Mouse (Mus musculus) limb, embryonic 13.5 days (tissue): ENCODE data around the gene Ilkap. TPM values are rescaled to one million over a fixed set of nuclear protein-coding genes. Genes with fewer than 3 reads are reported as not detected.

Source experiments
- ATAC-seq: fragments of 200-750 bp; cut with Nextera tagmentation; 2 replicates; pipeline ENCODE4 v1.8.0; 2017; ENCODE audit warnings: low read depth, moderate number of reproducible peaks, moderate TSS enrichment; ENCODE audit not compliant: low FRiP score
- H3K27ac ChIP-seq: fragments of 300-500 bp; sonication (generic); 2 replicates; pipeline ENCODE4 v1.5.1; 2015; ENCODE audit warnings: inconsistent platforms, mild to moderate bottlenecking, moderate library complexity
- H3K27me3 ChIP-seq: fragments of 300-500 bp; sonication (generic); 2 replicates; pipeline ENCODE4 v1.6.1; 2015; ENCODE audit warnings: mild to moderate bottlenecking, inconsistent platforms
- H3K36me3 ChIP-seq: fragments of 300-500 bp; sonication (generic); 2 replicates; pipeline ENCODE4 v1.6.1; 2015; ENCODE audit warnings: inconsistent platforms, mild to moderate bottlenecking, moderate library complexity
- H3K4me1 ChIP-seq: fragments of 300-500 bp; sonication (generic); 2 replicates; pipeline ENCODE4 v1.6.1; 2015; ENCODE audit warnings: inconsistent platforms
- H3K4me2 ChIP-seq: fragments of 300-500 bp; sonication (generic); replicated peaks from 2 replicates; pipeline ENCODE4 v1.6.1; 2015; ENCODE audit warnings: inconsistent platforms, mild to moderate bottlenecking, moderate library complexity
- H3K4me3 ChIP-seq: fragments of 300-500 bp; sonication (generic); 2 replicates; pipeline ENCODE4 v1.5.1; 2015; ENCODE audit warnings: moderate library complexity, mild to moderate bottlenecking, inconsistent platforms
- H3K9ac ChIP-seq: fragments of 300-500 bp; sonication (generic); 2 replicates; pipeline ENCODE4 v1.6.1; 2015; ENCODE audit warnings: mild to moderate bottlenecking, inconsistent platforms
- H3K9me3 ChIP-seq: fragments of 300-500 bp; sonication (generic); 2 replicates; pipeline ENCODE4 v1.6.1; 2016; ENCODE audit warnings: inconsistent platforms
- WGBS: fragments of 180-500 bp; shearing (Covaris S2); methylation state at CpG from one replicate; pipeline ENCODE4 v1.1.7; 2015; 5-methylcytosine and 5-hydroxymethylcytosine counted together
- polyA plus RNA-seq: library from polyadenylated mRNA; unstranded; fragments of >200 nt; fragmentation: Nextera tagmentation; extraction: Ambion mirVana; gene quantifications from 2 replicates; pipeline ENCODE4 v1.2.1, GENCODE M21; 2015

Ilkap gene
- polyA plus RNA-seq, 1 experiment from 2014 or later, result 163 TPM

GRCm38 (mm10) chr1:91434905-91435304 lies 36.3 kb upstream of the Ilkap start:
- Histone ChIP-seq H3K36me3 (peaks cover 19% of the 10 kb centered on the region), H3K4me1 (peaks cover 26% of the 10 kb centered on the region), H3K9me3 (no peaks in the 10 kb centered on the region), H3K27ac (no peak overlapping the region), H3K27me3 (no peaks in the 10 kb centered on the region), H3K4me2 (no peak overlapping the region), H3K4me3 (no peak overlapping the region), H3K9ac (no peak overlapping the region)
- WGBS, result 94% methylated on average over 8 of the region's 8 CpGs
- no peak for ATAC-seq

- 78% methylated on average over 7 of the region's 7 CpGs for WGBS
- no peak for ATAC-seq
Observed at GRCm38 (mm10) chr1:91430761-91431160, 32.1 kb upstream of the Ilkap start.

GRCm38 (mm10) chr1:91429212-91429611 lies 30.6 kb upstream of the Ilkap start:
- no peaks in the 10 kb centered on the region for H3K9me3 ChIP-seq
- H3K27me3 ChIP-seq, result no peaks in the 10 kb centered on the region
- no peak overlapping the region for H3K9ac ChIP-seq
- H3K4me2 ChIP-seq, result no peak overlapping the region
- peaks cover 6% of the 10 kb centered on the region for H3K4me1 ChIP-seq
- H3K27ac ChIP-seq, result no peak overlapping the region
- no peak for ATAC-seq
- H3K4me3 ChIP-seq, result no peak overlapping the region
- WGBS, result 89% methylated on average over 10 of the region's 10 CpGs
- H3K36me3 ChIP-seq, result peaks cover 23% of the 10 kb centered on the region

More at GRCm38 (mm10) chr1:91430761-91431160, 32.1 kb upstream of the Ilkap start:
- Histone ChIP-seq H3K9me3 (no peaks in the 10 kb centered on the region), H3K36me3 (peaks cover 23% of the 10 kb centered on the region), H3K4me2 (no peak overlapping the region), H3K4me1 (peaks cover 6% of the 10 kb centered on the region), H3K4me3 (no peak overlapping the region), H3K27me3 (no peaks in the 10 kb centered on the region), H3K9ac (no peak overlapping the region), H3K27ac (no peak overlapping the region)

- Histone ChIP-seq H3K4me2 (no peak overlapping the region), H3K9ac (no peak overlapping the region), H3K9me3 (no peaks in the 10 kb centered on the region), H3K4me1 (peaks cover 12% of the 10 kb centered on the region), H3K36me3 (peaks cover 19% of the 10 kb centered on the region), H3K27ac (no peak overlapping the region), H3K27me3 (no peaks in the 10 kb centered on the region), H3K4me3 (no peak overlapping the region)
- 40% methylated on average over 4 of the region's 4 CpGs for WGBS
- peak; percentile 65; the same call in 1 of the 2 replicates for ATAC-seq
Observed at GRCm38 (mm10) chr1:91428614-91429013, 30.0 kb upstream of the Ilkap start.

GRCm38 (mm10) chr1:91426397-91426796 lies 27.8 kb upstream of the Ilkap start:
- H3K4me2 ChIP-seq, result no peak overlapping the region
- H3K9ac ChIP-seq, result no peak overlapping the region
- WGBS, result 82% methylated on average over 9 of the region's 9 CpGs
- peaks cover 16% of the 10 kb centered on the region for H3K4me1 ChIP-seq
- no peak overlapping the region for H3K4me3 ChIP-seq
- no peak overlapping the region for H3K27ac ChIP-seq
- no peak for ATAC-seq
- no peaks in the 10 kb centered on the region for H3K9me3 ChIP-seq
- no peaks in the 10 kb centered on the region for H3K27me3 ChIP-seq
- peaks cover 15% of the 10 kb centered on the region for H3K36me3 ChIP-seq

DNA sequence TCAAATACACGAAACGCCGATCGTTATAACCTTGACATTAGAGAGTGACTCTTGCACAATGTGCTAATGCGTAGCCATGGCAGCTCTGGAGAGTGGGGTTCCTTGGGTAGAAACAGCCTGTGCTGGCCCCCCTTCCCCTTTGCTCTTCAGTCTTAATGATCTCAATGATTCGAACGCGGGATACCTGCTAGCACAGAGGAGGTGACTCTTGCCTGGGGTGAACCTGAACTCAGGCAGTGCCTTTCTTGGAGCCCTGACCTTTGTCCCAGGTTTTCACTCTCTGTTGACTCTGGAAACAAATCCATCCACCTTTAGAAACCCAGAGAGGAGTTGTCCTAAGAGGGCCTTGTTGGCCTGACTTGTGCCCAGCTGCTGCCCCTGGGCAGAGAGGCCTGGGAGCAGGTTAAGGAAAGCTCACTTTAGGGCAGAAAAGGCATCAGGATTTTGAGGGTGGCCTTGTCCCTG lies 22.0 kb upstream of the Ilkap start:
- Histone ChIP-seq H3K4me3 (no peak overlapping the region), H3K9me3 (no peaks in the 10 kb centered on the region), H3K27me3 (no peaks in the 10 kb centered on the region), H3K4me1 (peaks cover 19% of the 10 kb centered on the region), H3K4me2 (no peak overlapping the region), H3K9ac (no peak overlapping the region), H3K36me3 (0 out of 2 replicates have a peak, but pooled peaks cover 6% of the 10 kb centered on the region), H3K27ac (no peak overlapping the region)
- ATAC-seq, result no peak
- WGBS, result 88% methylated on average over 8 of the region's 8 CpGs

DNA sequence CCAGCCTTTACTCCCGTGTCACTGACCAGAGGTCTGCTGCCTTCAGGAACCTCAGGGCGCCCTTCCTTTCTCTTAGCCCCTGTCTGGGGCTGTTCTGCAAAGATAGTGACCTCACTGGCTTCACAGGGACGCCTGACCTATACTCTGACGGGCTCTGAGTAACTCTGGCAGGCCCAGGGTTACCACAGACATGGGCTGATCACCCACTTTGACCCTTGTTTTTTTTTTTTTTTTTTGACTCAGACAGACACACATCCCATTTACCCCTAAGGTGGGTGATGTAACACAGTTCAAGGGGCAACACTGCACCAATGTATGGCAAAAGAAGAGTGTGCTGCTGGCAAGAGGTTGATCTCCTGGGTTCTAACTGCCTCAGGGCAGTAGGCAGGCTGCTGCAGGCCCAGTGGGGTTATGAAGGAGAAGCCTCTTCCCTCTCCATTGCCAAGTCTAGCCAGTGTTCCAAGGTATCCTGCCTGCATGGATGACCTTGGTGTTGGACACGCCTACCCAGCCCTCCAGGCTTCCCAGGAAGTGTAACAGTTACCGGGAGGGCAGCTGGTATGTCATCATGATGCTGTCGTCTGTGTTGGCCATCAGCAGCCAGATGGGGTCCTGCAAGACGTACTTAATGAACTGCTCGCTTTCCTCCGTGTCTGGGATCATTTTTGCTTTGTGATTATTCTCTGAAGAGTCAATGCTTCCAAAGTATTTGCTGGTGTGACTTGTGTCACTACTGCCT lies 21.4 kb upstream of the Ilkap start:
- WGBS, result 68% methylated on average over 10 of the region's 10 CpGs
- Histone ChIP-seq H3K4me3 (no peak overlapping the region), H3K4me1 (peaks cover 24% of the 10 kb centered on the region), H3K27me3 (no peaks in the 10 kb centered on the region), H3K9ac (no peak overlapping the region), H3K27ac (no peak overlapping the region), H3K36me3 (0 out of 2 replicates have a peak, but pooled peaks cover 6% of the 10 kb centered on the region), H3K9me3 (no peaks in the 10 kb centered on the region), H3K4me2 (no peak overlapping the region)
- no peak for ATAC-seq

DNA sequence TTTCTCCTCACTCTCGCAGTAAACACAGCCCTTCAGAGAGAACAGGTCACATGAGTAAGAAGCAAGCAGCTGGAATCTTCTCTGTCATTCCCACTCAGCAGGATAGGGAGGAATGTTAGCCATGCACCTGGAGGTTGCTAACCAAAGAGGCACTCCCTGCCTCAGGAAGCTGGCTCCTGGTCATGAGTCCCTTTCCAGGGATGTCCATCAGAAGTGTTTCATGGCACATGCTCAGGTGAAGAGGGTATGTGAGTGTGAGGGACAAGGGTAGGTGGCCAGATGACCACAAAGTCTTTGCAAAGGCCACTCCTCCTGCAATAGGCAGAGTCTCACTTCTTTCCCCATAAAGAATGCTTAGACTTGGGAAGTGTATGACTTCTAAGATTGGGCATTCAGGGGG lies 19.4 kb upstream of the Ilkap start:
- Histone ChIP-seq H3K4me2 (no peak overlapping the region), H3K36me3 (0 out of 2 replicates have a peak, but pooled peaks cover 6% of the 10 kb centered on the region), H3K27me3 (no peaks in the 10 kb centered on the region), H3K9me3 (no peaks in the 10 kb centered on the region), H3K27ac (no peak overlapping the region), H3K9ac (no peak overlapping the region), H3K4me1 (peaks cover 25% of the 10 kb centered on the region), H3K4me3 (no peak overlapping the region)
- WGBS, result 46% methylated on average over 1 of the region's 1 CpGs
- ATAC-seq, result no peak

GRCm38 (mm10) chr1:91415311-91415710 lies 16.7 kb upstream of the Ilkap start:
- Histone ChIP-seq H3K9me3 (no peaks in the 10 kb centered on the region), H3K4me2 (peak overlapping the region; percentile 98; the same call in 1 of the 2 replicates), H3K27ac (peak overlapping the region; percentile 92; the same call in 1 of the 2 replicates), H3K4me3 (no peak overlapping the region), H3K27me3 (no peaks in the 10 kb centered on the region), H3K4me1 (peaks cover 40% of the 10 kb centered on the region), H3K36me3 (0 out of 2 replicates have a peak, but pooled peaks cover 6% of the 10 kb centered on the region), H3K9ac (0 out of 2 replicates have a peak overlapping the region, but pooled peaks have one; percentile 25)
- WGBS, result 63% methylated on average over 5 of the region's 5 CpGs
- no peak for ATAC-seq

- peak overlapping the region; percentile 98 for H3K4me2 ChIP-seq
- H3K9ac ChIP-seq, result 0 out of 2 replicates have a peak overlapping the region, but pooled peaks have one; percentile 25
- peak overlapping the region; percentile 92 for H3K27ac ChIP-seq
- H3K36me3 ChIP-seq, result 0 out of 2 replicates have a peak, but pooled peaks cover 6% of the 10 kb centered on the region
- H3K4me1 ChIP-seq, result peaks cover 38% of the 10 kb centered on the region
- 27% methylated on average over 4 of the region's 4 CpGs for WGBS
- no peaks in the 10 kb centered on the region for H3K9me3 ChIP-seq
- no peaks in the 10 kb centered on the region for H3K27me3 ChIP-seq
- no peak overlapping the region for H3K4me3 ChIP-seq
- ATAC-seq, result no peak
Observed at GRCm38 (mm10) chr1:91414903-91415302, 16.3 kb upstream of the Ilkap start.

DNA sequence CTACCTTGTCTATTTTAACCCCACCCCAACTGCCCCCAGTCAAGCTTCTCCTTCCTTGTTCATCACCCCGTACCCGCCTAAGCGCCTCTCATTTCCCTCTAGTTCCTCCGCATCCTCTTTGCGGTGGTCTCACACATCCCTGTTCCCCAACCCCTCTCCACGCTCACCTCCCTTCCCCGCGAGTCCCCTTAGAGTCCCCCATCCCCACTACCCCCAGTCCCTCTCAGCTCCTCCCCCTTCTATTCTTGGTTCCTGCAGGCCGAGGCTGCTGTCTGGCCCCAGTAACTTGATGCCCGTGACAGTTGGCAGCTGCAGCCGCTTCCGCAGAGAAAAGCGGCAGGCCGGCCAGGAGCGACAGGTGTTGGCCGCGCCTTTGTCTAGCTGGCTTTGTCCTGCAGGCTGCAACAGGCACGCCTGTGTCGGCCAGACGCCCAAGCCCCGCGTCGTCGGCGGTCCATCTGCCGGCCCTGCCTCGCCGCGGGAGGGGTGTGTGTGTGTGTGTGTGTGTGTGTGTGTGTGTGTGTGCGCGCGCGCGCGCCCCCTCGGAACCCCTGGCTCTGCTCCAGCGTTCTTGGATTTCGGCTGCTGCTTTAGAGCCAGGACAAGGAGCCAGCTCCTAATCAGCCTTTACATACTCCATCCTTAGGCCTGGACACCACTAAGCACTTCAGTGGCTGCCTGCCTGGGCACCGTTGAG lies 15.4 kb upstream of the Ilkap start, which contains the start of gene Hes6:
Hes6 (minus strand) TSS at position 141 of the 697 bp plus-strand sequence.
- H3K36me3 ChIP-seq, result 0 out of 2 replicates have a peak, but pooled peaks cover 4% of the 10 kb centered on the region
- H3K9ac ChIP-seq, result peak within 1 kb of the TSS; percentile 83
- peak within 1 kb of the TSS; percentile 80 for H3K4me3 ChIP-seq
- H3K4me1 ChIP-seq, result peaks cover 38% of the 10 kb centered on the region
- WGBS, result under 1% methylated on average over 29 of the region's 39 CpGs
- H3K27me3 ChIP-seq, result no peaks in the 10 kb centered on the region
- H3K27ac ChIP-seq, result peak within 1 kb of the TSS; percentile 92
- H3K9me3 ChIP-seq, result no peaks in the 10 kb centered on the region
- H3K4me2 ChIP-seq, result peak within 1 kb of the TSS; percentile 98
- ATAC-seq, result peak; percentile 60

- 0 out of 2 replicates have a peak, but pooled peaks cover 4% of the 10 kb centered on the region for H3K36me3 ChIP-seq
- H3K4me2 ChIP-seq, result peak overlapping the region; percentile 98
- peak overlapping the region; percentile 92 for H3K27ac ChIP-seq
- ATAC-seq, result no peak; the same call in 1 of the 2 replicates
- peak overlapping the region; percentile 80 for H3K4me3 ChIP-seq
- H3K9ac ChIP-seq, result peak overlapping the region; percentile 67
- H3K27me3 ChIP-seq, result no peaks in the 10 kb centered on the region
- under 1% methylated on average over 14 of the region's 14 CpGs for WGBS
- H3K4me1 ChIP-seq, result peaks cover 38% of the 10 kb centered on the region
- H3K9me3 ChIP-seq, result no peaks in the 10 kb centered on the region
Observed at GRCm38 (mm10) chr1:91413536-91413897, 14.9 kb upstream of the Ilkap start.
